Mouse (Mus musculus): ENCODE measurements at regions not wholly inside any gene's neighbourhood (a gene's known extent, or its start where the extent isn't known, plus 50 kb on each side); places are given as distances from the start of the nearest gene placed in this dataset.
"Not testable (repeated sequence)": the region's sequence is repeated elsewhere in the genome, so short reads cannot be mapped to it uniquely, and the experiment has no call there.

DNA sequence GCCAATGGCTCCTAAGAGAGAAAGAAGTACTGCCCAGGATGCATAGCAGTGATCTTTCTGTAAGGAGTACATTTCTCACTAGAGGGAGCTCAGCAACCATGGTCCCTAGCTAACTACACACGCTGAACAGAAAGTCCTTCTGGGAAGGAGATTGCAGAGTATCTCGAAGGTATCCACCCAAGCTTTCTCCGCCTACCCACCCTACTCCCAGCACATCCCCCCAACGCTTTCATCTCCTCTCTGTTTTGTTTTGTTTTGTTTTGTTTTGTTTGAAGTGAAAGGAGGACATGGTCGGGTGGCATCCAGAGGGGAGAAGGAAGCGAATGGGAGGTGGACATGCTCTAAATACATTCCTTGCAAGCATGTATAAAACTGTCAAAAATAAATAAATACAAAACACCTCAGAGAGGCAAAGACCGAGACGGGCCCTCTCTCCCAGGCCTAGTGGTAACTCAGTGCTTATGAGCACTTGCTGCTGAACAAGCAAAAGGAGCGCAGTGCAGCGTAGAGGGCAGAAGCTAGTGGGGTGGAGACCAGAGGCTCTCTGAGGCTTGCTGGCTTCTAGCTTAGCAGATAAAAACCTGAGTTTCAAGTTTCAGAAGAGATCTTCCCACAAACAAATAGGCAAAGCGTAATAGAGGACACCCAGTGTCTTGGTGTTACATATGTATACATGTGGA, 83.9 kb upstream of the Gcfc2 start:
- DNase-seq: peak; percentile 15

DNA sequence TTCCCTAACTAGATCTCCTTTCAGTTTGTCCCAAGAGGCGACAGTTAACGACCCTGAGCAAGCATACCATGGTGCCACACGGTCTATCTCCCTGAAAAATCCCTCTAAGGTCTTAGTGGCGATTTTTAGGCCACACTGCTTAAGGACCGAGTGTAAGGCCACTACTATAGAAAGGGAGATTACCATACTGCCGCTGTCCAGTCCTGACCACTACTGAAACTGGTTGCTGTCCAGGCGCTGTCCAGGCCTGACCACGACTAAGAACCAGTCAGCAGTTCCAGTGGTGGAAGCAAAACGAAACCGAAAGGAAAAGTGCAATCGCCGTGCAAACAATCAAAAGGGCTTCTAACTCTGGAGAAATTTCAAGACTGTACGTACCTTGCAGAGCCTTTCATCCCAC, 55.3 kb upstream of the Gcfc2 start:
- not testable (repeated sequence) for DNase-seq

Measured in right cerebral cortex, postnatal 25 days (tissue).